Mouse (Mus musculus): ENCODE measurements at regions not wholly inside any gene's neighbourhood (a gene's known extent, or its start where the extent isn't known, plus 50 kb on each side); places are given as distances from the start of the nearest gene placed in this dataset.

DNA sequence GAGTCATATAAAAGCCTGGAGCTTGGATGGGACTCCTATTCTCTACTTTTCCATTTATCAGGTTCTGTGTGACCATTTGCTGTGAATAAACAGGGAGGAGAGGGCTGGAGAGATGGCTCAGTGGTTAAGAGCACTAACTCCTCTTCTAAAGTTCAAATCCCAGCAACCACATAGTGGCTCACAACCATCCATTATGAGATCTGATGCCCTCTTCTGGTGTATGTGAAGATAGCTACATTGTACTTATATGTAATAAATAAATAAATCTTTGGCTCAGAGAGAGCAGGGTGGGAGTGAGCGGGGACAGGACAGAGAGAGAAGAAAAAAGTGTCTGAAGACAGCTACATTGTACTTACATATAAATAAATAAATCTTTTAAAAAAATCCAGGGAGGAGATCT lies 68.6 kb upstream of the Maml3 start:
- DNase-seq (ENCODE audit: low spot score) (no peak), ATAC-seq (ENCODE audit: low FRiP score, low TSS enrichment) (no peak)
- Histone ChIP-seq H3K27ac (replicated peaks) (no peak overlapping the region), H3K36me3 (ENCODE audit: control insufficient read depth, insufficient read depth, low read length) (no peaks in the 10 kb centered on the region), H3K4me3 (ENCODE audit: low read depth, low read length) (no peak overlapping the region), H3K9ac (ENCODE audit: low read length) (no peak overlapping the region), H3K4me2 (replicated peaks; ENCODE audit: low read depth) (no peak overlapping the region), H3K9me3 (ENCODE audit: control insufficient read depth, low read length) (no peaks in the 10 kb centered on the region), H3K4me1 (replicated peaks; ENCODE audit: control insufficient read depth, insufficient read depth) (0 out of 2 replicates have a peak, but pooled peaks cover 2% of the 10 kb centered on the region), H3K27me3 (ENCODE audit: control insufficient read depth, insufficient read depth, low read length) (no peaks in the 10 kb centered on the region)
- TF ChIP-seq CTCF (IDR thresholded peaks at IDR 0.05; ENCODE audit: low read depth), result peak; percentile 40
- no peak for TF ChIP-seq EP300 (optimal IDR thresholded peaks at IDR 0.05)
- 84% methylated on average over 1 of the region's 1 CpGs for WGBS

DNA sequence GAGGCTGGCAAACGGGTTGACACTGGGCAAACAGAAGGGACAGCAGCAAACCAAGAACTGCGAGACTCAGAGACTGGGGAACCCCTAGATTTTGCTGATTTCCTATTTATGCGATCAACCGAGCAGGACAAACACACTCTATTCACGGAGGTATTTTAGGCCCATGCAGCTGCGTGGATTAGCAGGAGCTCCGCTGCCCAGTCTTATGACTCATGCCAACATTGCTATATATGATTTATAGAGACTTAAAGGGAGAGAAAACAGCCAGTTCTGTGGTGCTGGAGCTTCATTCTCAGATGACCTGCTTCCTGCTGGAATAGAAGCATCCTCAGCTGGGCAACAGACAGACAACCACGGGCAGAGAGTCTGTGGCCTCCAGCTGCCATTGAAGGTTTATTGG lies 71.2 kb upstream of the Maml3 start:
- no peak for ATAC-seq (ENCODE audit: low FRiP score, low TSS enrichment)
- 37% methylated on average over 8 of the region's 8 CpGs for WGBS
- TF ChIP-seq CTCF (IDR thresholded peaks at IDR 0.05; ENCODE audit: low read depth) (no peak), EP300 (optimal IDR thresholded peaks at IDR 0.05) (no peak)

GRCm38 (mm10) chr3:52178851-52179250 lies 74.0 kb upstream of the Maml3 start:
- Histone ChIP-seq H3K27me3 (ENCODE audit: control insufficient read depth, insufficient read depth, low read length) (no peaks in the 10 kb centered on the region), H3K9me3 (ENCODE audit: control insufficient read depth, low read length) (no peaks in the 10 kb centered on the region), H3K27ac (replicated peaks) (peak overlapping the region; percentile 90), H3K9ac (ENCODE audit: low read length) (no peak overlapping the region), H3K36me3 (ENCODE audit: control insufficient read depth, insufficient read depth, low read length) (no peaks in the 10 kb centered on the region), H3K4me3 (ENCODE audit: low read depth, low read length) (no peak overlapping the region), H3K4me1 (replicated peaks; ENCODE audit: control insufficient read depth, insufficient read depth) (peaks cover 10% of the 10 kb centered on the region; the same call in 1 of the 2 replicates), H3K4me2 (replicated peaks; ENCODE audit: low read depth) (peak overlapping the region; percentile 14; the same call in 1 of the 2 replicates)
- TF ChIP-seq EP300 (optimal IDR thresholded peaks at IDR 0.05), result no peak
- TF ChIP-seq CTCF (IDR thresholded peaks at IDR 0.05; ENCODE audit: low read depth), result no peak
- no peak for ATAC-seq (ENCODE audit: low FRiP score, low TSS enrichment)
- 63% methylated on average over 9 of the region's 9 CpGs for WGBS
- DNase-seq (ENCODE audit: low spot score), result no peak

More for the DNA sequence above, 71.2 kb upstream of the Maml3 start:
- no peak for DNase-seq (ENCODE audit: low spot score)
- Histone ChIP-seq H3K4me2 (replicated peaks; ENCODE audit: low read depth) (no peak overlapping the region), H3K4me3 (ENCODE audit: low read depth, low read length) (no peak overlapping the region), H3K36me3 (ENCODE audit: control insufficient read depth, insufficient read depth, low read length) (no peaks in the 10 kb centered on the region), H3K9me3 (ENCODE audit: control insufficient read depth, low read length) (no peaks in the 10 kb centered on the region), H3K9ac (ENCODE audit: low read length) (no peak overlapping the region), H3K4me1 (replicated peaks; ENCODE audit: control insufficient read depth, insufficient read depth) (peaks cover 9% of the 10 kb centered on the region; the same call in 1 of the 2 replicates), H3K27me3 (ENCODE audit: control insufficient read depth, insufficient read depth, low read length) (no peaks in the 10 kb centered on the region), H3K27ac (replicated peaks) (no peak overlapping the region; the same call in 1 of the 2 replicates)

DNA sequence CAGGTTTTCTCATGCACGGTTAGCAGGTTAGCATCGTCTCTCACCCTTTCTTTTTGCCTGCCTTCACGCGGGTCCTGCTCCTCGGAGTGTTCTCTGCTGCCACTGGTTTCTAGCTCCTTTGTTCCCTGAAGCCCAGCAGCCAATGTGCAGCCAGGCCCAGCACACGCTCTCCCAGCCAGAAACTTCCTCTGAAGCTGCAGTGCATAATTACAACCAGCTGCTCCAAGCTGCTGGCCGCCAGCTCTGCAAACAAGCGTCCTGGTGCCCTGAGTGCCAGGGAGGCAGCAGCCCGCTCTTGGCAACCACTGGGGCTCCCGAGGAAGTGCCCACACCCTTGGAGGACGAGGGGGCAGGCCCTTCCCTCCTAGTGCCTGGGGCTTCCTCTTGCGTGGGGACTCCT lies 74.8 kb upstream of the Maml3 start:
- peak overlapping the region; percentile 90 for H3K27ac ChIP-seq (replicated peaks)
- H3K4me3 ChIP-seq (ENCODE audit: low read depth, low read length), result no peak overlapping the region
- H3K27me3 ChIP-seq (ENCODE audit: control insufficient read depth, insufficient read depth, low read length), result no peaks in the 10 kb centered on the region
- ATAC-seq (ENCODE audit: low FRiP score, low TSS enrichment), result peak; percentile 81
- H3K4me1 ChIP-seq (replicated peaks; ENCODE audit: control insufficient read depth, insufficient read depth), result peaks cover 10% of the 10 kb centered on the region; the same call in 1 of the 2 replicates
- H3K9ac ChIP-seq (ENCODE audit: low read length), result peak overlapping the region; percentile 31
- H3K9me3 ChIP-seq (ENCODE audit: control insufficient read depth, low read length), result no peaks in the 10 kb centered on the region
- H3K36me3 ChIP-seq (ENCODE audit: control insufficient read depth, insufficient read depth, low read length), result no peaks in the 10 kb centered on the region
- TF ChIP-seq EP300 (optimal IDR thresholded peaks at IDR 0.05), result no peak
- 0 out of 2 replicates have a peak, but pooled peaks have one; percentile 3 for TF ChIP-seq CTCF (IDR thresholded peaks at IDR 0.05; ENCODE audit: low read depth)
- peak; percentile 74 for DNase-seq (ENCODE audit: low spot score)
- peak overlapping the region; percentile 43 for H3K4me2 ChIP-seq (replicated peaks; ENCODE audit: low read depth)
- WGBS, result 2% methylated on average over 12 of the region's 12 CpGs

GRCm38 (mm10) chr3:52180306-52180705 lies 75.4 kb upstream of the Maml3 start:
- H3K9ac ChIP-seq (ENCODE audit: low read length), result 0 out of 2 replicates have a peak overlapping the region, but pooled peaks have one; percentile 23
- no peaks in the 10 kb centered on the region for H3K36me3 ChIP-seq (ENCODE audit: control insufficient read depth, insufficient read depth, low read length)
- DNase-seq (ENCODE audit: low spot score), result no peak
- H3K4me2 ChIP-seq (replicated peaks; ENCODE audit: low read depth), result no peak overlapping the region
- no peak for ATAC-seq (ENCODE audit: low FRiP score, low TSS enrichment)
- H3K4me3 ChIP-seq (ENCODE audit: low read depth, low read length), result no peak overlapping the region
- H3K27ac ChIP-seq (replicated peaks), result peak overlapping the region; percentile 90
- no peaks in the 10 kb centered on the region for H3K27me3 ChIP-seq (ENCODE audit: control insufficient read depth, insufficient read depth, low read length)
- H3K4me1 ChIP-seq (replicated peaks; ENCODE audit: control insufficient read depth, insufficient read depth), result peaks cover 10% of the 10 kb centered on the region; the same call in 1 of the 2 replicates
- H3K9me3 ChIP-seq (ENCODE audit: control insufficient read depth, low read length), result no peaks in the 10 kb centered on the region
- 40% methylated on average over 8 of the region's 8 CpGs for WGBS
- TF ChIP-seq EP300 (optimal IDR thresholded peaks at IDR 0.05) (no peak), CTCF (IDR thresholded peaks at IDR 0.05; ENCODE audit: low read depth) (no peak)

DNA sequence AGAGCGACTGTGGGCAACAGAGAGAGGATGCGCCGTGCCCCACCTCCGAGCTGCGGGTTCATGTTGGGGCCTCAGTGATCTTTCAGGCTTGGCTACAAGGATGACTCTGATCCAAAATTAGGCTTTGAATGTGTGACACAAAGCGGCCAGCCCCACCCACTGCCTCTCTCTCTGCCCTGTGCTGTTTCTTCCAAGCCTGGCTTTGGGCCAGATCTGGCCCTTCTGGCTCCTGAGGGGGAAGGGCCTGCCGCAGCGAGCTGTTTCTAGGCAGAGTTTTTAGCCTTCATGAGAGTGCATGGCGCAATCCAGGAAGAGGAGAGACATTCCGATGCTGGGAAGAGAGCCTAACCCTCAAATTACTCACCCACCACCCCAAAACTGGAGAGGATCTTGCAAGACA lies 75.9 kb upstream of the Maml3 start:
- Histone ChIP-seq H3K27me3 (ENCODE audit: control insufficient read depth, insufficient read depth, low read length) (no peaks in the 10 kb centered on the region), H3K4me2 (replicated peaks; ENCODE audit: low read depth) (0 out of 2 replicates have a peak overlapping the region, but pooled peaks have one; percentile 5), H3K4me3 (ENCODE audit: low read depth, low read length) (no peak overlapping the region), H3K27ac (replicated peaks) (peak overlapping the region; percentile 90), H3K36me3 (ENCODE audit: control insufficient read depth, insufficient read depth, low read length) (no peaks in the 10 kb centered on the region), H3K9me3 (ENCODE audit: control insufficient read depth, low read length) (no peaks in the 10 kb centered on the region), H3K9ac (ENCODE audit: low read length) (no peak overlapping the region), H3K4me1 (replicated peaks; ENCODE audit: control insufficient read depth, insufficient read depth) (peaks cover 9% of the 10 kb centered on the region; the same call in 1 of the 2 replicates)
- DNase-seq (ENCODE audit: low spot score), result peak; percentile 81
- 26% methylated on average over 10 of the region's 10 CpGs for WGBS
- ATAC-seq (ENCODE audit: low FRiP score, low TSS enrichment), result peak; percentile 86
- no peak for TF ChIP-seq EP300 (optimal IDR thresholded peaks at IDR 0.05)
- TF ChIP-seq CTCF (IDR thresholded peaks at IDR 0.05; ENCODE audit: low read depth), result 0 out of 2 replicates have a peak, but pooled peaks have one; percentile 11
